Mouse (Mus musculus): ENCODE results near the gene Trappc5.

GRCm38 (mm10) chr8:3631478-3631875 is 44.6 kb upstream of the Trappc5 start:
- TF ChIP-seq CTCF (IDR thresholded peaks at IDR 0.05 in 2 of 3, conservative IDR thresholded peaks at IDR 0.05 in 1 of 3; ENCODE audit: control insufficient read depth in 1 of 3, insufficient read depth in 1 of 3, low read depth in 2 of 3, low read length in 3 of 3, poor library complexity in 1 of 3, severe bottlenecking in 1 of 3) = no peak
- TF ChIP-seq POLR2A (IDR thresholded peaks at IDR 0.05; ENCODE audit: control insufficient read depth in 1 of 2, insufficient read depth in 1 of 2, low read depth in 1 of 2, low read length in 2 of 2, poor library complexity in 1 of 2) = 0 out of 4 replicates have a peak, but pooled peaks of 1 of the 2 experiments have one; percentile 42
- no peak for TF ChIP-seq USF1 (IDR thresholded peaks at IDR 0.05; ENCODE audit: low read depth, low read length)
- no peak for TF ChIP-seq BHLHE40 (IDR thresholded peaks at IDR 0.05; ENCODE audit: borderline replicate concordance, low read depth, low read length)
- TF ChIP-seq TBP (IDR thresholded peaks at IDR 0.05; ENCODE audit: low read depth, low read length) = no peak
- TF ChIP-seq ZNF384 (IDR thresholded peaks at IDR 0.05; ENCODE audit: low read depth, low read length) = no peak

Measured in MEL (cell line).